Mouse (Mus musculus) naive thymus-derived CD4-positive, alpha-beta T cell, adult 2 months (primary cell): Measurements from ENCODE around the gene Keap1.
"Not testable (repeated sequence)": the region's sequence is repeated elsewhere in the genome, so short reads cannot be mapped to it uniquely, and the experiment has no call there.

Experiments
- DNase-seq: peaks from one replicate; pipeline ENCODE4 v3.0.0-alpha.2; 2011; ENCODE audit warnings: low read depth

The Keap1 gene

GRCm38 (mm10) chr9:21261831-21262230, 22.7 kb upstream of the Keap1 start:
- no peak for DNase-seq

DNA sequence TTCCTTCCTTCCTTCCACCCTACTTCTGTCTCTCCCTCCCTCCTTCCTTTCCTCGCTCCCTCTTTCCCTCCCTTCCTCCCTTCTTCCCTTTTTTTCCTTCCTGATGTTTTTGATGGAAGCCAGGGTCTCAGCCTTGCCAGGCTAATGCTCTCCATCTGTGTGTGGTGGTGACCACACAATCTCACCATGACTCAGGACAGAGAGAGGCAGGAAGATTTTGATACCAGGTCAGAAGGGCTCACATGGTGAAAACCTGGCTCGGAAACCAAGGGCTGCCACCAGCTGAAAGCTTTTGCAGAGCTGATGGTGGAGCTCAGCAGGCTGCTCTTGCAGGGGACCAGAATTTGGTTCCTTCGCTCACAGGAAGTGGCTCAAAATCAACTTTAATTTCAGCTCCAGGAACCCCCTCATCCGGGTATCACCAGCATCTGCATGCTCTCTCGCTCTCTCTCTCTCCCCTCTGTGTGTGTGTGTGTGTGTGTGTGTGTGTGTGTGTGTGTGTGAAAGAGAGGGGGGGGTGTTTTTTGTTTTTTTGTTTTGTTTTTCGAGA, 21.4 kb upstream of the Keap1 start:
- peak; percentile 60 for DNase-seq

GRCm38 (mm10) chr9:21256349-21256748, 17.2 kb upstream of the Keap1 start:
- DNase-seq, result not testable (repeated sequence)

- DNase-seq, result no peak
These were observed 15.5 kb upstream of the Keap1 start for GRCm38 (mm10) chr9:21254690-21255089.

DNA sequence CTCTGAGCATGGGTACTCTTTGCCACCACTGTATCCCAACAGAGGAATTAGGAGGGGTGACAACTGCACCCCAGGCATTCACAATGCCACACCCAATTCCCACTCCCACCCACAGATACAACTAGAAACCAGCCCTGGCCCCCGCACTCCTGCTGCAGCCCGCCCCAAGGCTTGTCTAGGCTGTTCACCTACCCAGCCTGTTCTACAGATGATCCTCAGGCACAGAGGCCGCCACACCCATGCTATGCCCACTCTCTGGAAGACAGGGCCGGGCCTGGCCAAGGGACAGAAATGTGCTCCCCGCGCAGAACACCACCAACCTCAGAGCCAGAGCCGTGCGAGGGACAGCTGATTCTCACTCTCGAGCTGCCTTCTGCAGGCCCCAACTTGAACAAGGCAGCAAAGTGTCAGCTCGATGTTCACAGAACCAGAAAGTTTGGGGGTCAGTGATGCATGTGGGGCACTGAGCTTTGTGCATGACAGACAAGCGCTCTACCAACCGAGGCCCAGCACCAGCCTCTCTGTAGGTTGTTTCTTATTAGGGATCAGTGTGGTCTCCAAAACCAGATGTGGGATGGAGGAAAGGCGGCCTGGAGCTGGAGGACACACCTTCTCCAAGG, 12.1 kb upstream of the Keap1 start:
- no peak for DNase-seq

DNA sequence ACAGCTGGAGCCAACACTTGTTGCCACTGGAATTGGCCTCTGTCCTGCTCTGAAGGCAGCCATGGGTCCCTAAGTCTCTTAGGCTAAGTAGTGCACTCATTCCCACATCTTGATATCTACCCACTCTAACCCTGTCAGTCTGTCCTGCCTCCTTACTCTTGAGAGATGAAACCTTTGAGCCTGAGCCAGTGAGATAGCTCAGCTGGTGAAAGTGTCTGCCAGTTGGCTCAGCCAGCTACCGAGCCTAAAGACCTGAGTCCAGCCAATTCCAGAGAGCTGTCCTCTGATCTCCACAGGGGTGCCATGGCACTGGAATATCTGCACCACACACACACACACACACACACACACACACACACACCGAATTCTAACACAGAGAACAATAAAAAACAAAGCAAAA, 11.3 kb upstream of the Keap1 start:
- no peak for DNase-seq

- no peak for DNase-seq
These were observed 10.7 kb upstream of the Keap1 start for GRCm38 (mm10) chr9:21249629-21250508.

- DNase-seq, result no peak
These were observed 9.2 kb upstream of the Keap1 start, which contains the start of gene S1pr5 for GRCm38 (mm10) chr9:21248326-21248725. TSS of gene S1pr5 (minus strand) at chr9:21248443.

DNA sequence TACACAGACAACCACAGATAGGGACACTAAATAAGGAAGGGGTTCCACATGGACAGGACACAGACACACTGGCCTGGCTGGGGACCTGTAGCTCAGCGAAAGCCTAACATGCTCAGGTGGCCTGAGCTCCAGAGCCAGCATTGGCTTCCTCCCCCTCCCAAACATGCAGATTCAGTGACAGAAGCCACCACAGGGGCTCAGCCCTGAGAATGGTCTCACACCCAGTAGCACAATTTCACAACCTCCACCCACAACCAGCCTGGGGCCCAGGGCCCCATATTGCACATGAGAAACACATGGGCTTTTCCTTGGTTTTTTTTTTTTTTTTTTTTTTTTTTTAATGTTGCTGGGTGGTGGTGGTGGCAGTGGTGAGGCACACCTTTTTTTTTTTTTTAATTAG, 7.2 kb upstream of the Keap1 start:
- no peak for DNase-seq

DNA sequence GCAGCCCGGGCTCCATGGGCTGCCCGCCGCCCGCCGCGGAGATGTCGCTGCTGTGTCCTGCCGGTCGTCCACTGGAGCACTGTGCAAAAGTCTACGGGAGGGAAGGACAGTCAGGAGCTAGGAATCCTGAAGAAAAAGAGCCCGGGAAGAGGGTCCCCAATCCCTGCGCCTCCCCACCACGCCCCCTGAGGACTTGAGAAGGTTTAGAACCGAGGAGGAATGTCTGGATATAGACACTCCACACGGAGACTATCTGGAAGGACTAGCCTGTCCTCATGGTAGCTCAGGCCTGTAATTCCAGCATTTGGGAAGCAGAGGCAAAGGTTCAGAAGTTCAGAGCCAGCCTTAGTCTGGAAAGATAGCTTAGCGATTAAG, 5.9 kb upstream of the Keap1 start:
- DNase-seq, result peak; percentile 10

- peak; percentile 49 for DNase-seq
These were observed 5.4 kb upstream of the Keap1 start for GRCm38 (mm10) chr9:21244428-21245112.

DNA sequence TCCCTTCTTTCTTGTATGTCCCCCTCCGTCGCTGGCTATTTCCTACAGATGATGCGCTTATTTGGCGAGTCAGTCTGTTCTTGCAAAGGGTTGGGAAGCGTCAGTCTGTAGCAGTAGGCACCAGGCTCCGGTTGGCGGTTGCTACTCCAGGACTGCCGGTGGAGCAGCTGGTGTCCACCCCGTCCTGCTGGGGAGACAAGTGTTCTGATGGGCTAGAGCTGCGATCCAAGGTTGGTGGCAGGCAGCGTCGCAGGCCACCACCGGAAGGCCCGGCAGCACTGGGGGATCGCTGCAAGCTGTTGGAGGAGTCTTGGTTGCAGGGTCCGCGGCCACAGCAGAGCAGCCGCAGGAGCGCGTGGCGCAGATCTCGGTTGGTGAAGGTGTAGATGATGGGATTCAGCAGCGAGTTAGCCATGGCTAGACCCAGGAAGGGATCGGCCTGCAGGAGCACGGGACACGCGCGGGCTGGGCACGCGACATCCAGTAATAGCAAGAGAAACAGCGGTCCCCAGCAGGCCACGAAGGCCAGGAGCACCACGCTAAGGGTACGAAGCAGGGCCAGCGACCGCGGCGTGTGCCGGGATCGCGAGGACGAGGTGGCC, 4.8 kb upstream of the Keap1 start:
- DNase-seq, result peak; percentile 32

DNA sequence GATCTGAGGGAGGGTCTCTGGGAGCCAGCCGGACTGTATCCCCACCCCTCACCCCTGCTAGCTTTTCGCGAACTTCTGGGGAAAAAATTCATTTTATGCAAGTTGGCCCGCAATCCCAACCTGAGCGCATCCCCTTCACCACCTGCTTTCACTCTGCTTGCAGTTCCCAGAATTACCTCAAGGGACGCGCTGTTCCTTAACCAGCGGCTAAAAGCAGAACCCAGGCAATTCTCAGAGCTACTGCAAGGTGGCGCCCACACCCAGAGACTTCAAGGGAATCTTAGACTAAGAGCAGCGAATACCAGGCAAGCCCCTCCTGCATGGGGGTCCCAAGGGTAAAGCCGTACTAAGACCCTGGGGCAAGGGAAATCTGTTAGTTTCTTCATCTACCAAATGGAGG, 2.2 kb upstream of the Keap1 start:
- peak; percentile 96 for DNase-seq

DNA sequence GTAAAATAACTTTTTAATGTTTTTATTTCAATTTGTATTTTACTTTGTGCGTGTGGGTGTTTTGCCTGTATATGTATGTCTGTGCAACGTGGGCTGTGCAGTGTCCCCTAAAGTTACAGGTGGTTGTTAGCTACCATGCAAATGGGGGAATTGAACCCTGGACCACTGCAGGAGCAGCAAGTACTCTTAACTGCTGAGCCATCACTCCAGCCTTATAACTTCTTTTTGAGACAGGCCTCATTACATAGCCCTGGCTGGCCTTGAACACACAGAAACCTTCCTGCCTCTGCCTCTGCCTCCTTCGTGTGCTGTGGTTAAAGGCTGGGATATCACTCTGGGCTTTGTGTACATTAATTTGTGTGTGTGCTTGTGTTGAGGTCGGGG, 296 bp upstream of the Keap1 start:
- no peak for DNase-seq

GRCm38 (mm10) chr9:21238004-21238732, 993 bp downstream of the Keap1 start:
- peak; percentile 40 for DNase-seq

GRCm38 (mm10) chr9:21237368-21238003, 1.7 kb downstream of the Keap1 start:
- peak; percentile 59 for DNase-seq

GRCm38 (mm10) chr9:21236991-21237367, 2.2 kb downstream of the Keap1 start:
- DNase-seq, result no peak

- peak; percentile 71 for DNase-seq
These were observed 3.8 kb downstream of the Keap1 start for GRCm38 (mm10) chr9:21235341-21235740.

- no peak for DNase-seq
These were observed 5.4 kb downstream of the Keap1 start for GRCm38 (mm10) chr9:21233805-21234204.

DNA sequence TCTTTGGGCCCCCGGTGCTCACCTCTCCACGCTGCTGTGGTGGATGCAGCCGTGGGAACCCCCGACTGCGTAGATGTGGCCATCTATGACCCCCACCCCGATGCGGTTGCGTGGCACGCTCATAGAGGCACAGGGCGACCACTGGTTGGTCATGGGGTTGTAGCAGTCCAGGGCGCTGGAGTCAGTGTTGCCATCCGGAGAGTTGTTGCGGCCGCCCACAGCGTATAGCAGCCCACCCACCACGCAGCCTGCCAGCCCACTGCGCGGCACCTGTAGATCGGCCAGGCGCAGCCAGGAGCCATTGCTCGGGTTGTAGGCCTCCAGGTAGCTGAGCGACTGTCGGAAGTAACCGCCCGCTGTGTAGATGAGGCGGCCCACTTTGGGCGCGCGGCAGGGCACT, 5.8 kb downstream of the Keap1 start:
- no peak for DNase-seq

DNA sequence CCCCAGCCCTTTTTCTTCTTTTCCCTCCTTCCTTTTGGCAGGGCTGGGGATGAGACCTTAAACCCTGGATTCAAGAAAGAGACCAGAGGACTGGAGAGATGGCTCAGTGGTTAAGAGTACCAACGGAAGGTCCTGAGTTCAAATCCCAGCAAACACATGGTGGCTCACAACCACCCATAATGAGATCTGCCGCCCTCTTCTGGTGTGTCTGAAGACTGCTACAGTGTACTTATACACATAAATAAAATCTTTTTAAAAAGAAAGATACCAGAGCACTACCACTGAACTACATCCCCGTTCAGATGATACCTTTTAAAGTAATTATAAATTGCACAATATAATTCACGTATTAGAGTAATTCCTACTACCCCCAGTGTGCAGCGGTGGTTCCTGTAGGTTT, 6.3 kb downstream of the Keap1 start:
- DNase-seq, result no peak
